Mouse (Mus musculus): ENCODE measurements around the gene Olfr57. TPM values are rescaled to one million over a fixed set of nuclear protein-coding genes. Genes with fewer than 3 reads are reported as not detected.
"Not testable (repeated sequence)": the region's sequence is repeated elsewhere in the genome, so short reads cannot be mapped to it uniquely, and the experiment has no call there.

The Olfr57 gene
- total RNA-seq (2014; fragmentation: Nextera tagmentation) = not detected in 2 replicates
- total RNA-seq (2017) = not detected in 2 replicates

- ATAC-seq (replicated peaks; ENCODE audit: poor library complexity, severe bottlenecking) = no peak
Observed at GRCm38 (mm10) chr10:79028441-79028840, at the start of gene Olfr57. Olfr57 (plus strand) TSS chr10:79028741.

GRCm38 (mm10) chr10:78980750-78981149 is 47.8 kb upstream of the Olfr57 start, which contains the start of gene Olfr1352:
Olfr1352 (plus strand) TSS chr10:78981050.
- ATAC-seq (replicated peaks; ENCODE audit: poor library complexity, severe bottlenecking) = no peak

GRCm38 (mm10) chr10:79012172-79012571 is 16.4 kb upstream of the Olfr57 start, which contains the start of gene Olfr1351:
Olfr1351 (plus strand) TSS chr10:79012472.
- no peak for ATAC-seq (replicated peaks; ENCODE audit: poor library complexity, severe bottlenecking)

GRCm38 (mm10) chr10:79042457-79042856 is 13.9 kb downstream of the Olfr57 start:
- not testable (repeated sequence) for ATAC-seq (replicated peaks; ENCODE audit: poor library complexity, severe bottlenecking)

GRCm38 (mm10) chr10:79057370-79057769 is 28.8 kb downstream of the Olfr57 start:
- ATAC-seq (replicated peaks; ENCODE audit: poor library complexity, severe bottlenecking) = not testable (repeated sequence)

Other genes with a start within 250 kb of the Olfr57 start
- not detected in 2 replicates for gene Slc1a6, start 248.2 kb upstream of the Olfr57 start, total RNA-seq (2014; fragmentation: Nextera tagmentation)
- not detected in 2 replicates for gene Slc1a6, start 248.2 kb upstream of the Olfr57 start, total RNA-seq (2017)
- not detected in 2 replicates for gene Olfr1356, start 176.6 kb upstream of the Olfr57 start, total RNA-seq (2014; fragmentation: Nextera tagmentation)
- gene Olfr1356, start 176.6 kb upstream of the Olfr57 start, total RNA-seq (2017) = not detected in 2 replicates
- gene Olfr1355, start 153.2 kb upstream of the Olfr57 start, total RNA-seq (2014; fragmentation: Nextera tagmentation) = not detected in 2 replicates
- not detected in 2 replicates for gene Olfr1355, start 153.2 kb upstream of the Olfr57 start, total RNA-seq (2017)
- not detected in 2 replicates for gene Olfr1354, start 115.6 kb upstream of the Olfr57 start, total RNA-seq (2014; fragmentation: Nextera tagmentation)
- gene Olfr1354, start 115.6 kb upstream of the Olfr57 start, total RNA-seq (2017) = not detected in 2 replicates
- gene Olfr8, start 78.1 kb upstream of the Olfr57 start, total RNA-seq (2014; fragmentation: Nextera tagmentation) = not detected in 2 replicates
- not detected in 2 replicates for gene Olfr8, start 78.1 kb upstream of the Olfr57 start, total RNA-seq (2017)
- not detected in 2 replicates for gene Olfr1353, start 65.4 kb upstream of the Olfr57 start, total RNA-seq (2014; fragmentation: Nextera tagmentation)
- not detected in 2 replicates for gene Olfr1353, start 65.4 kb upstream of the Olfr57 start, total RNA-seq (2017)
- not detected in 2 replicates for gene Olfr1352, start 47.7 kb upstream of the Olfr57 start, total RNA-seq (2014; fragmentation: Nextera tagmentation)
- not detected in 2 replicates for gene Olfr1352, start 47.7 kb upstream of the Olfr57 start, total RNA-seq (2017)
- not detected in 2 replicates for gene Olfr1351, start 16.3 kb upstream of the Olfr57 start, total RNA-seq (2014; fragmentation: Nextera tagmentation)
- not detected in 2 replicates for gene Olfr1351, start 16.3 kb upstream of the Olfr57 start, total RNA-seq (2017)
- gene 2610008E11Rik, start 68.9 kb downstream of the Olfr57 start, total RNA-seq (2014; fragmentation: Nextera tagmentation) = 14.4 and 18.0 TPM in 2 replicates
- gene 2610008E11Rik, start 68.9 kb downstream of the Olfr57 start, total RNA-seq (2017) = 13.9 and 18.0 TPM in 2 replicates
- gene Vmn2r80, start 120.0 kb downstream of the Olfr57 start, total RNA-seq (2014; fragmentation: Nextera tagmentation) = not detected in 2 replicates
- gene Vmn2r80, start 120.0 kb downstream of the Olfr57 start, total RNA-seq (2017) = not detected in 2 replicates
- not detected in 2 replicates for gene Vmn2r81, start 219.0 kb downstream of the Olfr57 start, total RNA-seq (2014; fragmentation: Nextera tagmentation)
- gene Vmn2r81, start 219.0 kb downstream of the Olfr57 start, total RNA-seq (2017) = not detected in 2 replicates

Measured in granulocyte monocyte progenitor cell, adult 5-6 weeks (primary cell).